Comparison of ENCODE assay signal across 24 mouse cellular contexts in genomic region chr4:148641121-148641520, GRCm38 (mm10). TPM values are rescaled to one million over a fixed set of nuclear protein-coding genes. Genes with fewer than 3 reads are reported as not detected.
A peak's percentile ranks its signal among the peaks of the same experiment; 100 is the strongest.
DNase-seq lines count a peak whose midpoint lies in the region; ATAC-seq and TF ChIP-seq lines count a peak whose summit lies in the region.
"Had no signal": no experiment of that assay in that cellular context is flagged by ENCODE, and none has a peak within 500 bp of the region (broad histone marks: within the 10 kb centered on the region; RNA-seq: fewer than 3 reads in every experiment).

No protein-coding gene starts in this region.

- H3K4me1 ChIP-seq in liver, embryonic 15.5 days (replicated peaks), result peaks cover 10% of the 10 kb centered on the region; the same call in 1 of the 2 replicates
- peaks cover 6% of the 10 kb centered on the region for H3K4me1 ChIP-seq in liver, postnatal 0 days (ENCODE audit: insufficient read depth)
- H3K4me1 ChIP-seq: neural tube, embryonic 12.5 days had no signal

- TF ChIP-seq CTCF in liver, postnatal 0 days (IDR thresholded peaks at IDR 0.05; ENCODE audit: low read depth), result no peak

- peak; percentile 33; the same call in 1 of the 2 replicates for ATAC-seq in liver, embryonic 15.5 days (ENCODE audit: insufficient read depth)
- ATAC-seq in liver, postnatal 0 days, result peak; percentile 85
- ATAC-seq: forebrain, embryonic 16.5 days; midbrain, embryonic 15.5 days had no signal

- TF ChIP-seq EP300 in liver, postnatal 0 days (IDR thresholded peaks at IDR 0.05; ENCODE audit: low read depth), result no peak

- no peak overlapping the region for H3K27ac ChIP-seq in liver, embryonic 15.5 days (replicated peaks)
- peak overlapping the region; percentile 63 for H3K27ac ChIP-seq in liver, postnatal 0 days (ENCODE audit: low read depth)
- H3K27ac ChIP-seq: embryonic facial prominence, embryonic 15.5 days; hindbrain, embryonic 13.5 days; midbrain, embryonic 15.5 days; neural tube, embryonic 12.5 days had no signal

- no peaks in the 10 kb centered on the region for H3K36me3 ChIP-seq in liver, embryonic 15.5 days (replicated peaks)
- H3K36me3 ChIP-seq in liver, postnatal 0 days (replicated peaks; ENCODE audit: insufficient read depth, low read length), result no peaks in the 10 kb centered on the region
- H3K36me3 ChIP-seq: embryonic facial prominence, embryonic 15.5 days; heart, embryonic 12.5 days; hindbrain, embryonic 13.5 days; midbrain, embryonic 15.5 days; neural tube, embryonic 12.5 days had no signal

- no peak overlapping the region for H3K4me2 ChIP-seq in liver, embryonic 15.5 days
- no peak overlapping the region for H3K4me2 ChIP-seq in liver, postnatal 0 days (ENCODE audit: low read depth, low read length)
- H3K4me2 ChIP-seq: embryonic facial prominence, embryonic 15.5 days; heart, embryonic 12.5 days; hindbrain, embryonic 13.5 days; midbrain, embryonic 15.5 days; neural tube, embryonic 12.5 days had no signal

- 0 out of 2 replicates have a peak, but pooled peaks cover 3% of the 10 kb centered on the region for H3K27me3 ChIP-seq in liver, embryonic 15.5 days
- no peaks in the 10 kb centered on the region for H3K27me3 ChIP-seq in liver, postnatal 0 days (ENCODE audit: insufficient read depth, low read length)
- H3K27me3 ChIP-seq: embryonic facial prominence, embryonic 15.5 days; heart, embryonic 12.5 days; midbrain, embryonic 15.5 days; neural tube, embryonic 12.5 days had no signal

- H3K9me3 ChIP-seq in liver, embryonic 15.5 days (replicated peaks), result no peaks in the 10 kb centered on the region
- no peaks in the 10 kb centered on the region for H3K9me3 ChIP-seq in liver, postnatal 0 days (ENCODE audit: low read length)
- H3K9me3 ChIP-seq: embryonic facial prominence, embryonic 15.5 days; heart, embryonic 12.5 days; hindbrain, embryonic 13.5 days; midbrain, embryonic 15.5 days; neural tube, embryonic 12.5 days had no signal

- DNase-seq in liver, result no peak
- peak; percentile 82 to 92 for DNase-seq in kidney, adult 8-10 months
- DNase-seq in kidney, postnatal 10 days, result peak; percentile 65
- DNase-seq in liver, postnatal 0 days, result no peak
- no peak for DNase-seq in urinary bladder, adult 18-20 months (ENCODE audit: low spot score in 2 of 2)
- no peak for DNase-seq in thymus, adult 18-20 months
- DNase-seq in left cerebral cortex, adult 11 months (ENCODE audit: low spot score), result no peak
- DNase-seq: adrenal gland, postnatal 36 days; cerebellum, adult 11 months; cerebellum, adult 9-11 months; gastrocnemius, postnatal 25 days; heart, adult 18-20 months; heart, postnatal 14 days; lung, adult 18-20 months; lung, postnatal 36 days; right cerebral cortex, postnatal 14 days had no signal

- H3K4me3 ChIP-seq in liver, embryonic 15.5 days (replicated peaks), result no peak overlapping the region
- no peak overlapping the region for H3K4me3 ChIP-seq in liver, postnatal 0 days (ENCODE audit: low read depth, low read length)
- H3K4me3 ChIP-seq: embryonic facial prominence, embryonic 15.5 days; heart, embryonic 12.5 days; hindbrain, embryonic 13.5 days; midbrain, embryonic 15.5 days; neural tube, embryonic 12.5 days had no signal

- WGBS in liver, embryonic 15.5 days (ENCODE audit: insufficient replicate concordance), result 72% methylated on average over 5 of the region's 5 CpGs
- WGBS in liver, postnatal 0 days (ENCODE audit: insufficient replicate concordance), result 72% methylated on average over 5 of the region's 5 CpGs

- no peak overlapping the region for H3K9ac ChIP-seq in liver, embryonic 15.5 days
- H3K9ac ChIP-seq in liver, postnatal 0 days (replicated peaks), result no peak overlapping the region
- H3K9ac ChIP-seq: embryonic facial prominence, embryonic 15.5 days; heart, embryonic 12.5 days; hindbrain, embryonic 13.5 days; midbrain, embryonic 15.5 days; neural tube, embryonic 12.5 days had no signal

RNA-seq across cellular contexts. Expression of gene Gm572, which starts 2.0 kb away (rescaled TPM):
- polyA plus RNA-seq in liver, embryonic 15.5 days (2015; fragmentation: Nextera tagmentation; extraction: Ambion mirVana), result not detected in 2 replicates
- not detected in 2 replicates for polyA plus RNA-seq in liver, postnatal 0 days (2015; fragmentation: Nextera tagmentation; extraction: Ambion mirVana)
- polyA plus RNA-seq: embryonic facial prominence, embryonic 15.5 days; forebrain, embryonic 16.5 days; hindbrain, embryonic 13.5 days; limb, embryonic 11.5 days; midbrain, embryonic 15.5 days; neural tube, embryonic 12.5 days had no signal

RNA-seq across cellular contexts. Expression of gene Tardbp, which starts 14.3 kb away (rescaled TPM):
- polyA plus RNA-seq in liver, embryonic 15.5 days (2015; fragmentation: Nextera tagmentation; extraction: Ambion mirVana), result 126 and 128 TPM in 2 replicates
- 73.4 and 76.7 TPM in 2 replicates for polyA plus RNA-seq in liver, postnatal 0 days (2015; fragmentation: Nextera tagmentation; extraction: Ambion mirVana)

RNA-seq across cellular contexts. Expression of gene Masp2, which starts 38.8 kb away (rescaled TPM):
- polyA plus RNA-seq in liver, embryonic 15.5 days (2015; fragmentation: Nextera tagmentation; extraction: Ambion mirVana), result 44.5 and 56.0 TPM in 2 replicates
- polyA plus RNA-seq in liver, postnatal 0 days (2015; fragmentation: Nextera tagmentation; extraction: Ambion mirVana), result 109 and 112 TPM in 2 replicates

RNA-seq across cellular contexts. Expression of gene Srm, which starts 49.8 kb away (rescaled TPM):
- 128 and 137 TPM in 2 replicates for polyA plus RNA-seq in liver, embryonic 15.5 days (2015; fragmentation: Nextera tagmentation; extraction: Ambion mirVana)
- polyA plus RNA-seq in liver, postnatal 0 days (2015; fragmentation: Nextera tagmentation; extraction: Ambion mirVana), result 71.2 and 75.2 TPM in 2 replicates

Comparison
In these comparisons a context has a peak if more than half of its experiments do, and no peak if none do; other contexts are left out.
1. DNase-seq: peak in kidney, adult 8-10 months (2 of 2) and kidney, postnatal 10 days (single experiment); none in liver (single experiment), liver, postnatal 0 days (single experiment), urinary bladder, adult 18-20 months (0 of 2), thymus, adult 18-20 months (0 of 2) and left cerebral cortex, adult 11 months (single experiment).